Mouse (Mus musculus) lung, embryonic 16.5 days (tissue): Measurements from ENCODE around the gene Aspg. TPM values are rescaled to one million over a fixed set of nuclear protein-coding genes. Genes with fewer than 3 reads are reported as not detected.
A peak's percentile ranks its signal among the peaks of the same experiment; 100 is the strongest.

Source experiments
- ATAC-seq: fragments of 200-750 bp; cut with Nextera tagmentation; 2 replicates; pipeline ENCODE4 v1.8.0; 2017; ENCODE audit warnings: low read depth, mild to moderate bottlenecking, moderate library complexity
- H3K27ac ChIP-seq: fragments of 300-500 bp; sonication (generic); 2 replicates; pipeline ENCODE4 v1.5.1; 2014; ENCODE audit warnings: mild to moderate bottlenecking, control low read depth, low read length
- H3K27me3 ChIP-seq: fragments of 300-500 bp; sonication (generic); 2 replicates; pipeline ENCODE4 v1.6.1; 2014; ENCODE audit warnings: low read depth, low read length, mixed read lengths; ENCODE audit not compliant: control insufficient read depth, insufficient read depth
- H3K36me3 ChIP-seq: fragments of 300-500 bp; sonication (generic); 2 replicates; pipeline ENCODE4 v1.6.1; 2014; ENCODE audit warnings: low read length; ENCODE audit not compliant: control insufficient read depth, insufficient read depth
- H3K4me1 ChIP-seq: fragments of 300-500 bp; sonication (generic); replicated peaks from 2 replicates; pipeline ENCODE4 v1.6.1; 2014; ENCODE audit warnings: low read length, mixed read lengths; ENCODE audit not compliant: control insufficient read depth, insufficient read depth
- H3K4me2 ChIP-seq: fragments of 300-500 bp; sonication (generic); 2 replicates; pipeline ENCODE4 v1.6.1; 2014; ENCODE audit warnings: low read depth, low read length, control low read depth
- H3K4me3 ChIP-seq: fragments of 300-500 bp; sonication (generic); 2 replicates; pipeline ENCODE4 v1.5.1; 2014; ENCODE audit warnings: mild to moderate bottlenecking, low read length, control low read depth
- H3K9ac ChIP-seq: fragments of 300-500 bp; sonication (generic); 2 replicates; pipeline ENCODE4 v1.6.1; 2014; ENCODE audit warnings: low read length, control low read depth
- H3K9me3 ChIP-seq: fragments of 300-500 bp; sonication (generic); 2 replicates; pipeline ENCODE4 v1.6.1; 2016; ENCODE audit warnings: low read length; ENCODE audit not compliant: control insufficient read depth
- WGBS: fragments of 180-500 bp; shearing (Covaris S2); extraction: QIAGEN DNeasy Blood & Tissue Kit; methylation state at CpG from one replicate; pipeline ENCODE4 v1.1.7; 2014; 5-methylcytosine and 5-hydroxymethylcytosine counted together
- polyA plus RNA-seq: library from polyadenylated mRNA; unstranded; fragments of >200 nt; fragmentation: Nextera tagmentation; extraction: Ambion mirVana; gene quantifications from 2 replicates; pipeline ENCODE4 v1.2.1, GENCODE M21; 2015

The Aspg gene
- polyA plus RNA-seq, 1 experiment from 2014 or later, result 3.2 TPM

DNA sequence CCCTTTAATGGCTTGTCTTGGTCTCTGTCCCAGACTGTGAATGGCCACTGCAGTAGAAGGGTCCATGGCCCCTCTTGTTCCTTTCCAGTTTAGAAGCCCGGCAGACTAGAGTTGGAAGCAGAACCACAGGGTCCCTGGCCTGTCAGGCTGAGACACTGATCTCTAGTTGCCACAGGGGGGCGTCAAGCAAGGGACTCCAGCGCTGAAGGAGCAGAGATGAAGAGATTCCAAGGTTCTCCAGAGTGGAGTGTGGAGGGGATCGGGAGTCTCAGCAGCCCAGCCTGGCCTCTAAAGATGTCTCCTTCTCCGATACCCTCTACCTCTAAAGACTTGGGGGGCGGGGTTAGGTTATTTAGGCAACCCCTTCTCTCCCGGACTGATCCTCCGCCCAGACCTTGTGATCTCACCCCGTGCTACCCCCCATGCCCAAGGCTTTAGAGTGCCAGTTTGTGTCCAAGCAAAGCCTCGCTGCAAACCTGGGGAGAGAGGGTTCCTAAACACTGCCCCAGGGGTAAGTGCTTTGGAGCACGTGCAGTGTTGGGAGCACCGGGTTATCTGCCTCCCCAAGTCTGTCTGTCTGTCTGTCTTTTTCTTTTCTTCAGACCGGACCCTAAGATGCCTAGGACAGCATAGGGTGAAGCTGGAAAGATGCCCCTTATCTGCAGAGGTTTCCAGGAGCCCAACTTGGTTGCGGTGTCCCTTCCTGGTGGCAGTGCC lies 36.8 kb downstream of the Aspg start:
- no peak overlapping the region for H3K9ac ChIP-seq
- H3K36me3 ChIP-seq, result no peaks in the 10 kb centered on the region
- 6% methylated on average over 14 of the region's 14 CpGs for WGBS
- no peak overlapping the region for H3K27ac ChIP-seq
- peaks cover 62% of the 10 kb centered on the region for H3K27me3 ChIP-seq
- peak overlapping the region; percentile 42; the same call in 1 of the 2 replicates for H3K4me3 ChIP-seq
- peaks cover 22% of the 10 kb centered on the region for H3K4me1 ChIP-seq
- no peak for ATAC-seq
- no peaks in the 10 kb centered on the region for H3K9me3 ChIP-seq
- peak overlapping the region; percentile 70 for H3K4me2 ChIP-seq

GRCm38 (mm10) chr12:112143833-112144201 lies 37.3 kb downstream of the Aspg start:
- ATAC-seq, result no peak
- H3K27ac ChIP-seq, result no peak overlapping the region
- H3K4me1 ChIP-seq, result peaks cover 22% of the 10 kb centered on the region
- no peaks in the 10 kb centered on the region for H3K9me3 ChIP-seq
- WGBS, result 1% methylated on average over 26 of the region's 52 CpGs
- H3K4me3 ChIP-seq, result peak overlapping the region; percentile 42
- H3K4me2 ChIP-seq, result peak overlapping the region; percentile 70
- H3K27me3 ChIP-seq, result peaks cover 62% of the 10 kb centered on the region
- no peak overlapping the region for H3K9ac ChIP-seq
- no peaks in the 10 kb centered on the region for H3K36me3 ChIP-seq

DNA sequence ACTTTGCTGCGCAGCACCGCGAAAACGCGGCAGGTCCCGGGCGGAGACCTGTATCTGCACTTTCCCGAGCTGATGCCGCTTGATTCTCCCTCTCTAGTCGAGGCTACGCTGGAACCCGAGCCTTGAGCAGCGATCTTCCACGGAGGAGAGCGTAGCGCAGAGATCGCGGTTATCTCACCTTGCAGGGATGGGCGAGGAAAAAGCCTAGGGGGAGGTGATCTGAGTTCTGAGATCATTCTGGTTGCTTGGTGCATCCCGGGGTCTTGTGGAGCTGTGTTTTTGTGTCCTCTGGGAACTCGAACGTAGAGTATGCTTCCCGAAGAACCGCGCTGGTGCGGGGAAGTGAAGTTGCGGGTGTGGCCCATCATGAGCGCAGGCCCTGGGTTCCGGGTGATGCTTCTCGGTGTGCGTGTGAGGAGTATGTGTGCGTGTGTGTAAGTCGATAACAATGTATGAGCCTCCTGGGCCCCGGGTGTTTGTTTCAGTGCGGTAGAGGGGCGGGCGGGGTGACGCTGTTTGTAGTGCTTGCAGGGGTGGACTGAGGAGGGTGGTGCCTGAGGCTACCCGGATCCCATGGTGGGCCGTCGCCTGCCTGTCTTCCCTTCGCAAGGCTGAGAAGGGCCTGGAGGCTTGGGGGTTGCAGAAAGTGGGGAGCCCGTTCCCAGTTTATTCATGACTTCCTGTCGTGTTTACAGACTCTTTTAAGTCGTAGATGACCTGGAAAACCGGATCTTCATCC lies 38.1 kb downstream of the Aspg start:
- Histone ChIP-seq H3K27ac (no peak overlapping the region), H3K4me1 (peaks cover 22% of the 10 kb centered on the region), H3K27me3 (peaks cover 62% of the 10 kb centered on the region), H3K4me2 (peak overlapping the region; percentile 70), H3K9ac (no peak overlapping the region), H3K9me3 (no peaks in the 10 kb centered on the region), H3K36me3 (no peaks in the 10 kb centered on the region), H3K4me3 (peak overlapping the region; percentile 42)
- no peak for ATAC-seq
- 1% methylated on average over 46 of the region's 46 CpGs for WGBS

GRCm38 (mm10) chr12:112145211-112145874 lies 38.9 kb downstream of the Aspg start:
- Histone ChIP-seq H3K9ac (no peak overlapping the region), H3K4me1 (peaks cover 22% of the 10 kb centered on the region), H3K27me3 (peaks cover 62% of the 10 kb centered on the region)

GRCm38 (mm10) chr12:112145875-112146651 lies 39.6 kb downstream of the Aspg start, which contains the start of gene Kif26a:
Kif26a (plus strand) TSS chr12:112146208.
- Histone ChIP-seq H3K4me2 (peak within 1 kb of the TSS; percentile 88), H3K4me1 (peaks cover 25% of the 10 kb centered on the region), H3K9ac (peak within 1 kb of the TSS; percentile 70), H3K36me3 (no peaks in the 10 kb centered on the region), H3K4me3 (peak within 1 kb of the TSS; percentile 60), H3K9me3 (no peaks in the 10 kb centered on the region), H3K27me3 (peaks cover 56% of the 10 kb centered on the region), H3K27ac (peak within 1 kb of the TSS; percentile 71)
- WGBS, result under 1% methylated on average over 66 of the region's 68 CpGs
- ATAC-seq, result peak; percentile 76

More at GRCm38 (mm10) chr12:112145211-112145874, 38.9 kb downstream of the Aspg start:
- no peaks in the 10 kb centered on the region for H3K36me3 ChIP-seq
- ATAC-seq, result peak; percentile 59
- peak overlapping the region; percentile 60 for H3K4me3 ChIP-seq
- peak overlapping the region; percentile 88 for H3K4me2 ChIP-seq
- no peak overlapping the region for H3K27ac ChIP-seq
- H3K9me3 ChIP-seq, result no peaks in the 10 kb centered on the region
- 1% methylated on average over 37 of the region's 37 CpGs for WGBS

DNA sequence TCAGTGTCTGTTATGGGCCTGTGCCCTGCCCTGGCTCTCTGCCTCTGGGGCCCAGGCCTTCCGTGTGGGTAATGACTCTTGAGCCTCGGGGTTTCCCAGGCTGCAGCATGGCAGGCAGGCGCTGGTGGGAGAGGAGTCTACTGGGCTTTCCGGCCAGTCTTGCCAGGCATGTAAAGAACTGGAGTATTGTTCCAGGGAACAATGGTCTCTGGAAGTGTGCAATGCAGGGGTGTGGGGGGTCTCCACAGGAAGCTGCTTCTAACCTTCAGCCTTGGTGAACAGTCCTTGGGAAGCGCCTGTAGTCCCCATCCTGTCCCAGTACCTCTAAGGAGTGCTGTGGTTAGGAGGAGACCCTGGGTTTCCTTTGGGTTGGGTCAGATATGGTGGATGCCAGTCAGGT lies 40.9 kb downstream of the Aspg start:
- peak; percentile 20; the same call in 1 of the 2 replicates for ATAC-seq
- H3K27me3 ChIP-seq, result peaks cover 45% of the 10 kb centered on the region
- peak overlapping the region; percentile 60 for H3K4me3 ChIP-seq
- H3K9ac ChIP-seq, result peak overlapping the region; percentile 70; the same call in 1 of the 2 replicates
- 48% methylated on average over 5 of the region's 5 CpGs for WGBS
- no peaks in the 10 kb centered on the region for H3K36me3 ChIP-seq
- peak overlapping the region; percentile 71; the same call in 1 of the 2 replicates for H3K27ac ChIP-seq
- peak overlapping the region; percentile 88 for H3K4me2 ChIP-seq
- H3K9me3 ChIP-seq, result no peaks in the 10 kb centered on the region
- H3K4me1 ChIP-seq, result peaks cover 32% of the 10 kb centered on the region

GRCm38 (mm10) chr12:112150011-112150410 lies 43.5 kb downstream of the Aspg start:
- Histone ChIP-seq H3K4me1 (peaks cover 26% of the 10 kb centered on the region), H3K9ac (no peak overlapping the region), H3K27me3 (peaks cover 18% of the 10 kb centered on the region), H3K27ac (no peak overlapping the region), H3K4me3 (no peak overlapping the region), H3K4me2 (no peak overlapping the region), H3K36me3 (no peaks in the 10 kb centered on the region), H3K9me3 (no peaks in the 10 kb centered on the region)
- ATAC-seq, result no peak
- 52% methylated on average over 7 of the region's 7 CpGs for WGBS

DNA sequence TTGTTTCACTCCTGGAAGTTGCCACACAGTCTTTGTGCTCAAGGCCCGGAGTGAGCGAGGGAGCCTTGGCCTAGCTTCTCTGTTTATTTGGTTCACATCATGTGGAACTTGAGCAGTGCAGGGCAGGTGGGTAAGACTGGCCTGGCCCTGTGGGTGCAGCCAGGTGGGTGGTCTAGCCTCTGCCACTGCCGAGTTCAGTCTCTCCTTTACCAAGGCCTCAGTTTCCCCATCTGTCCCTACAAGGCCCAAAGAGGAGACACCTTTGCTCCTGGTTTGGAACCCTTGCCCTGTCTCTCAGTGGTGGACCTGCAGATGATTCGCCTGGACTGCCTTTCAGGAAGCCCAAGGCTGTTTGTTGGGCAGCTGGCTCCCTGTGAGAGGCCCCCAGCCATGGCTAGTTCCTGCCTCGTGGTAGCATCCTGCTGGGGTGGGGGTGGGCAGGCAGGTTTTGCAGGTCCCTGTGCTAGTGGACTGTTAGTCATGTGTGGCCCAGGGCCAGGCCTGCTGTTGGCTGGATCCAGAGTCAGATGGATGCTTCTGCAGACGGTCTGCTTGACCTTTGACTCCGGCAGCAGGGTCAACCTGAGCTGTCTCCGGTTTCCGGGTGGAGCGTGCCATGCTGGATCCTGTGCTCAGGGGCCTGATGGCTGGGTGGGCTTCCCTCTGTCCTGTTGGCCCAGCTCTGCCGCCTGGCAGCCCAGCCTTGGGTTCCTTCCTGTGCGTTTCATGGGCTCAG lies 44.9 kb downstream of the Aspg start:
- Histone ChIP-seq H3K4me1 (peaks cover 15% of the 10 kb centered on the region), H3K36me3 (no peaks in the 10 kb centered on the region), H3K9ac (no peak overlapping the region; the same call in 1 of the 2 replicates), H3K4me2 (0 out of 2 replicates have a peak overlapping the region, but pooled peaks have one; percentile 4), H3K27ac (peak overlapping the region; percentile 47), H3K4me3 (no peak overlapping the region), H3K9me3 (no peaks in the 10 kb centered on the region), H3K27me3 (peaks cover 9% of the 10 kb centered on the region)
- ATAC-seq, result peak; percentile 19; the same call in 1 of the 2 replicates
- 28% methylated on average over 12 of the region's 12 CpGs for WGBS
